Mouse (Mus musculus): ENCODE results near the gene Ccdc137.

DNA sequence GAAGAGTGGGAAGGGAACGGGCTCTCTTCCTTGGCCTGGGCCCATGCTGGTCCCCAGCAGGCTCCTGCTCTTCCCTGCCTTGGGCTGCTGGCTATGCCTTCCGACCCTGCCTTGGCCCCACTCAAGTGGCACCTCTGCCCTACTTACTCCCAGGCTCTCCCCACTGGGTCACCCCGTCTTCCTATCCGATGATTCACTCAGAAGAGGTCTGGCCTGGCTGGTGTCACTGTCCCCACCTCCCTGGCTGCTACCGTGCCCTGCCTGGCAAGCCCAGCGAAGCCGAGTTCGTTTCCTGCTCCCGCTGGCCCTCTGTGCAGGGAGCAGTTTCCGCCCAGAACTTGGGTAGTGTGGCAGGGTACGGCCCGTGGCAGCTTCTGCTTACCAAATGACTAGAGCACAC is 40.3 kb downstream of the Ccdc137 start:
- TF ChIP-seq CTCF (IDR thresholded peaks at IDR 0.05; ENCODE audit: low read depth) (no peak), EP300 (IDR thresholded peaks at IDR 0.05; ENCODE audit: low read depth) (no peak)

Measured in liver, postnatal 0 days (tissue).